Mouse (Mus musculus): Measurements from ENCODE around the gene Chrne. TPM values are rescaled to one million over a fixed set of nuclear protein-coding genes. Genes with fewer than 3 reads are reported as not detected.
A peak's percentile ranks its signal among the peaks of the same experiment; 100 is the strongest.

Gene Chrne
- polyA plus RNA-seq, 1 experiment from 2014 or later, result 0.23 TPM

DNA sequence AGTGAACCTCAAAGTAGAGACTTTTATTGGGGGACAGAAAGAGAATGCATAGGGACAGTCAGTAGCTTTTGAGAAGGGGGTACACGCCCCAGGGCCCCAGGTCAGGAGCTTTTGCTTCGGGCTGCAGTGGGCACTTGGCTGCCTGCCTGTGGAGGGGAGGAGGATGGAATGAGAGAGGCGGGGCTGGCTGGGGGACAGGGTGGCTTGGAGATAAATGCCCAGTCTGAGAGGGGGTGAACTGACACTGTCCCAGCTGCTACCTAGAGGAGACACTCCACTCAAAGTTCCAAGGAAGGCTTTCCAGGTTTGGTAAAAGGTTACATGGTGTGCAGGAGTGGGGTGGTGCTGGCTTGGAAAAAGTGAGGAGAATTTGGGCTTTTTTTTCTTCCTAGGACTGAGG is 37.9 kb upstream of the Chrne start, which contains the start of gene Eno3:
TSS of gene Eno3 (plus strand) at position 239 of the 400 bp plus-strand sequence.
- Histone ChIP-seq H3K27me3 (replicated peaks) (no peaks in the 10 kb centered on the region), H3K36me3 (peaks cover 2% of the 10 kb centered on the region; the same call in 1 of the 2 replicates), H3K9me3 (replicated peaks) (no peaks in the 10 kb centered on the region), H3K4me3 (replicated peaks) (peak within 1 kb of the TSS; percentile 69), H3K27ac (replicated peaks) (peak within 1 kb of the TSS; percentile 95), H3K4me1 (peaks cover 38% of the 10 kb centered on the region), H3K9ac (replicated peaks) (peak within 1 kb of the TSS; percentile 86), H3K4me2 (peak within 1 kb of the TSS; percentile 91)
- WGBS, result 12% methylated on average over 3 of the region's 3 CpGs
- no peak for ATAC-seq (ENCODE audit: low FRiP score)

DNA sequence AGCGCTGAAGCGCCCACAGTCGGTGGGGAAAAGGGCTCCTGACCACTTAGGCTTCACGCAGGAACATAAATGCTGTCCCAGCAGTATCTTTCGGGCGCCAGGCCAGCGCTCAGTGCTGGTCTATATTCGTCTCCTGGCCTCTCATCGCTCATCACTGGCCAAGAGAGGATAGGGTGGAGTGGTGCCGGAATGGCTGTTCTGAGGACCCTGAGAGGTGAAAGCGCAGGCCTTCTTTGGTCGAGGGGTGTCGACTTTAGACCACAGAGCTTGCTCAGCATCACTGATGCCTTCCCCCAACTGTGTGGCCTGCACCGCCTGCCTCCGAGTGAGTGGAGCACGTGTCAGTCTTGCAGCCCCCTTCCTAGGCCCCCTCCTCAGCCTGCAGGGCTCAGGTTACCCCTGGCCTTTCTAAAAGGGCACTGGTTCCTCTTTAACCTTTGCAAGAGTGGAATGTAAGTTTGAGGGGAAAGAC is 37.5 kb upstream of the Chrne start:
- Histone ChIP-seq H3K9ac (replicated peaks) (peak overlapping the region; percentile 86), H3K27ac (replicated peaks) (peak overlapping the region; percentile 95), H3K4me3 (replicated peaks) (peak overlapping the region; percentile 69), H3K4me2 (peak overlapping the region; percentile 91), H3K27me3 (replicated peaks) (no peaks in the 10 kb centered on the region), H3K4me1 (peaks cover 42% of the 10 kb centered on the region), H3K36me3 (peaks cover 5% of the 10 kb centered on the region), H3K9me3 (replicated peaks) (no peaks in the 10 kb centered on the region)
- WGBS, result 6% methylated on average over 16 of the region's 16 CpGs
- ATAC-seq (ENCODE audit: low FRiP score), result no peak

DNA sequence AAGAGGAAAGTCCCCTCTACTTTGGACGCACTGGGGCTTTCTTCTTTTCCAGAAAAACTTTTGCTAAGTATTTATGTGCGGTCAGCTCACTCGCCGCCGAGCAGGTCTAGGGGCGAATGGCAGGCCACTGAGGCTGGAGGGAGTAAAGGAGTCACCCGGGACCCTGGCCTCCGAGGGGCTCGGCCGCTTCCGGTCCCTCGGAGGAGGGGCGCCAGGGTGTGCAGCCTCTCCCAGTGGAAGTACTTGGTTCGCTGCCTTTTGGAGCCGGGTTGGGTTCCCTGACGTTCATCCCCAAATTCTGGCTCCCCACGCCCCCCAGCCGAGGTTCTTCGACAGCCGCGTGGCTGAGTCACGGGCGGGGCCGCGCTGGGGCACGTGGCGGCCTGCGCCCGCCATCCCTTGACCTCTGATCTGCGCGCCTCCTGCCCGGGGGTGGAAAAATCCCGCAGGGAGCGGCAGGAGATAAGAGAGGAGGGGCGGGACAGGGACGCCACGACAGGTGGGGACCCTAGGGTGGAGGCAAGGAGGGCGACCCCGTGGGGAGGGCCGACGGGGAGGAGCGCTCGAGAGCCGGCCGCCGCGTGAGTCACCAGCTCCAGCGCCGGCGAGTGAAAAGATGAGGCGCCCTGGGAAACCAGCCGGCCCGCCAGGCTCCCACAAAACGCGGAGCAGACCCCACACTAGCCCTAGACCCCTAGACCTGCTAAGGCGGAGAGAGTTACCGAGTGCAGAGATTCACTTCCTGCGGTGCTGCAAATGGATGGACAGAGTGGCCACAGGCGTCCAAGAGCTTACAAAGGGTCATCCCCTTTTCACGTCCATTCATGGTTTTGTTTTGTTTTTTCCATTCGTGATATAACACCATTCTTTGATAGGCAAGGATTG is 36.8 kb upstream of the Chrne start:
- peaks cover 49% of the 10 kb centered on the region for H3K4me1 ChIP-seq
- peaks cover 12% of the 10 kb centered on the region for H3K36me3 ChIP-seq
- peak overlapping the region; percentile 86 for H3K9ac ChIP-seq (replicated peaks)
- ATAC-seq (ENCODE audit: low FRiP score), result no peak
- H3K27me3 ChIP-seq (replicated peaks), result no peaks in the 10 kb centered on the region
- under 1% methylated on average over 61 of the region's 61 CpGs for WGBS
- H3K4me2 ChIP-seq, result peak overlapping the region; percentile 91
- peak overlapping the region; percentile 95 for H3K27ac ChIP-seq (replicated peaks)
- H3K4me3 ChIP-seq (replicated peaks), result peak overlapping the region; percentile 69
- H3K9me3 ChIP-seq (replicated peaks), result no peaks in the 10 kb centered on the region

DNA sequence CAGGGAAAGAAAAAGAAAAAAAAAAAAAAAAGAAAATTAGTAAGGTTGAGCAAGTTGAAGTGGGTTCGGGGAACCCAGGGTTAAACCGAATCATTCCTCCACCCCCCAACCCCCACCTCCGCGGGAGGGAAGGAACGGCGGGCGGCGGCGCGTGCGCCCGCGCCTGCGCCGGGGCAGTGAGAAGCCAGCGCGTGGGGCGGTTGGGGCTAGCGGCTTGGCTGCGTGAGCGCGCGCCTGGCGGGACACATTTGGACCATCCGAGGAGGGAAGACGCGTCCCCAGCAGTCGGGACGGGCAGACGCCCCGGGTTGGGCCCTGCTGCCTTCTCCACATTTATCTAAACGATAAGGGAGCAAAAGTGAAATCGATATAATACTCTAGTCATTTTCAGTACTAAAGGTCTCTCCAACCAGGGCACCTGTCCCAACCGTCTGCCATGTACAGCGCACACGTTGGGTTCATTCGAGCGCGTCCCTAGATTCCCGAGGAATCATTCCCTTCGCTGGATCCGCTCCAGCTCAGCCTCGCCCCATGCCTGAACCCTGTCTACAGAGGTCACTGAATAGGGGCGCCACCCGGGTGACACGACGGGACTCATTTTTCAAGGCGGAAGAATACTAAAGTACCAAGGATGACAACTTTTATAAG is 36.0 kb upstream of the Chrne start:
- H3K9me3 ChIP-seq (replicated peaks), result no peaks in the 10 kb centered on the region
- WGBS, result under 1% methylated on average over 48 of the region's 48 CpGs
- H3K4me1 ChIP-seq, result peaks cover 54% of the 10 kb centered on the region
- peak; percentile 65 for ATAC-seq (ENCODE audit: low FRiP score)
- H3K9ac ChIP-seq (replicated peaks), result peak overlapping the region; percentile 86
- no peaks in the 10 kb centered on the region for H3K27me3 ChIP-seq (replicated peaks)
- H3K27ac ChIP-seq (replicated peaks), result peak overlapping the region; percentile 95
- peak overlapping the region; percentile 69 for H3K4me3 ChIP-seq (replicated peaks)
- peak overlapping the region; percentile 91 for H3K4me2 ChIP-seq
- peaks cover 20% of the 10 kb centered on the region for H3K36me3 ChIP-seq

GRCm38 (mm10) chr11:70654198-70654922 is 35.3 kb upstream of the Chrne start, which contains the start of gene Pfn1:
Gene Pfn1 (minus strand): TSS chr11:70654644.
- Histone ChIP-seq H3K9ac (replicated peaks) (peak within 1 kb of the TSS; percentile 86), H3K27me3 (replicated peaks) (no peaks in the 10 kb centered on the region), H3K9me3 (replicated peaks) (no peaks in the 10 kb centered on the region), H3K4me3 (replicated peaks) (peak within 1 kb of the TSS; percentile 69), H3K36me3 (peaks cover 27% of the 10 kb centered on the region), H3K4me2 (peak within 1 kb of the TSS; percentile 91), H3K27ac (replicated peaks) (peak within 1 kb of the TSS; percentile 95), H3K4me1 (peaks cover 60% of the 10 kb centered on the region)
- peak; percentile 76 for ATAC-seq (ENCODE audit: low FRiP score)
- under 1% methylated on average over 48 of the region's 61 CpGs for WGBS

- peaks cover 35% of the 10 kb centered on the region for H3K36me3 ChIP-seq
- H3K27ac ChIP-seq (replicated peaks), result peak overlapping the region; percentile 95
- H3K4me1 ChIP-seq, result peaks cover 68% of the 10 kb centered on the region
- ATAC-seq (ENCODE audit: low FRiP score), result peak; percentile 67
- peak overlapping the region; percentile 69 for H3K4me3 ChIP-seq (replicated peaks)
- H3K27me3 ChIP-seq (replicated peaks), result no peaks in the 10 kb centered on the region
- H3K9me3 ChIP-seq (replicated peaks), result no peaks in the 10 kb centered on the region
- WGBS, result 1% methylated on average over 56 of the region's 63 CpGs
- peak overlapping the region; percentile 86 for H3K9ac ChIP-seq (replicated peaks)
- H3K4me2 ChIP-seq, result peak overlapping the region; percentile 91
Observed at GRCm38 (mm10) chr11:70653345-70654197, 34.6 kb upstream of the Chrne start.

GRCm38 (mm10) chr11:70652884-70653344 is 33.9 kb upstream of the Chrne start:
- H3K27me3 ChIP-seq (replicated peaks), result no peaks in the 10 kb centered on the region
- H3K27ac ChIP-seq (replicated peaks), result peak overlapping the region; percentile 95
- H3K36me3 ChIP-seq, result peaks cover 35% of the 10 kb centered on the region
- H3K4me3 ChIP-seq (replicated peaks), result peak overlapping the region; percentile 69
- H3K9me3 ChIP-seq (replicated peaks), result no peaks in the 10 kb centered on the region
- no peak for ATAC-seq (ENCODE audit: low FRiP score)
- peaks cover 74% of the 10 kb centered on the region for H3K4me1 ChIP-seq
- peak overlapping the region; percentile 86 for H3K9ac ChIP-seq (replicated peaks)
- 64% methylated on average over 6 of the region's 6 CpGs for WGBS
- H3K4me2 ChIP-seq, result peak overlapping the region; percentile 91

GRCm38 (mm10) chr11:70652029-70652883 is 33.2 kb upstream of the Chrne start:
- H3K9me3 ChIP-seq (replicated peaks), result no peaks in the 10 kb centered on the region
- ATAC-seq (ENCODE audit: low FRiP score), result no peak
- no peaks in the 10 kb centered on the region for H3K27me3 ChIP-seq (replicated peaks)
- peak overlapping the region; percentile 91 for H3K4me2 ChIP-seq
- H3K4me3 ChIP-seq (replicated peaks), result peak overlapping the region; percentile 69
- H3K27ac ChIP-seq (replicated peaks), result no peak overlapping the region
- 69% methylated on average over 12 of the region's 12 CpGs for WGBS
- H3K4me1 ChIP-seq, result peaks cover 78% of the 10 kb centered on the region
- H3K9ac ChIP-seq (replicated peaks), result peak overlapping the region; percentile 86
- H3K36me3 ChIP-seq, result peaks cover 35% of the 10 kb centered on the region

- 84% methylated on average over 2 of the region's 2 CpGs for WGBS
Observed at GRCm38 (mm10) chr11:70651391-70651790, 32.4 kb upstream of the Chrne start.

More at GRCm38 (mm10) chr11:70651391-70651790, 32.4 kb upstream of the Chrne start:
- H3K27me3 ChIP-seq (replicated peaks), result no peaks in the 10 kb centered on the region
- H3K4me3 ChIP-seq (replicated peaks), result no peak overlapping the region
- no peak overlapping the region for H3K27ac ChIP-seq (replicated peaks)
- peaks cover 35% of the 10 kb centered on the region for H3K36me3 ChIP-seq
- no peak for ATAC-seq (ENCODE audit: low FRiP score)
- no peak overlapping the region for H3K9ac ChIP-seq (replicated peaks)
- H3K4me1 ChIP-seq, result peaks cover 72% of the 10 kb centered on the region
- no peaks in the 10 kb centered on the region for H3K9me3 ChIP-seq (replicated peaks)
- no peak overlapping the region for H3K4me2 ChIP-seq

Measured in neural tube, embryonic 15.5 days (tissue).